Mouse (Mus musculus) G1E (cell line): ENCODE results near the gene Gm32742. TPM values are rescaled to one million over a fixed set of nuclear protein-coding genes. Genes with fewer than 3 reads are reported as not detected.

Source experiments
- ATAC-seq: 2 replicates; pipeline ENCODE4 v1.8.0; 2016; ENCODE audit warnings: mild to moderate bottlenecking; ENCODE audit not compliant: insufficient number of reproducible peaks, poor library complexity, low FRiP score, severe bottlenecking; ENCODE audit errors: extremely low read depth
- DNase-seq: peaks from one replicate; pipeline ENCODE4 v3.0.0; 2012; ENCODE audit warnings: low spot score
- H3K27me3 ChIP-seq: 2 replicates; pipeline ENCODE4 v1.6.1; 2012; ENCODE audit warnings: mild to moderate bottlenecking, low read length, inconsistent platforms; ENCODE audit not compliant: insufficient read depth
- H3K36me3 ChIP-seq: replicated peaks from 2 replicates; pipeline ENCODE3; 2012; ENCODE audit warnings: mild to moderate bottlenecking, inconsistent platforms
- H3K4me1 ChIP-seq: 2 replicates; pipeline ENCODE4 v1.6.1; 2012; ENCODE audit warnings: low read depth, low read length, inconsistent platforms, mixed read lengths; ENCODE audit not compliant: insufficient read depth
- H3K4me3 ChIP-seq: 2 replicates; pipeline ENCODE4 v1.5.1; 2012; ENCODE audit warnings: low read depth, mild to moderate bottlenecking, inconsistent platforms, low read length, moderate library complexity, mixed read lengths
- H3K9me3 ChIP-seq: replicated peaks from 2 replicates; pipeline ENCODE4 v1.6.1; 2012; ENCODE audit warnings: inconsistent platforms
- CTCF ChIP-seq: IDR thresholded peaks from 2 replicates; pipeline ENCODE4 v1.5.1; 2012; ENCODE audit warnings: low read depth, low read length, inconsistent platforms, mixed read lengths
- GATA1 ChIP-seq: IDR thresholded peaks from 2 replicates; pipeline ENCODE4 v1.6.1; 2012; ENCODE audit warnings: borderline replicate concordance, low read length, inconsistent platforms, mixed read lengths
- GATA2 ChIP-seq: IDR thresholded peaks from 2 replicates; pipeline ENCODE4 v1.6.1; 2012; ENCODE audit warnings: low read depth, low read length, inconsistent platforms, borderline replicate concordance
- POLR2AphosphoS5 ChIP-seq: IDR thresholded peaks from 2 replicates; pipeline ENCODE4 v1.6.1; 2012; ENCODE audit warnings: low read depth, low read length, inconsistent platforms; ENCODE audit not compliant: insufficient replicate concordance
- TAL1 ChIP-seq: conservative IDR thresholded peaks from 2 replicates; pipeline ENCODE4 v1.6.1; 2012; ENCODE audit warnings: low read depth, low read length, inconsistent platforms, mixed read lengths
- polyA plus RNA-seq: library from polyadenylated mRNA; stranded (reverse); fragments of >175 nt; gene quantifications from 2 replicates; pipeline ENCODE4 v1.2.3, GENCODE M21; 2012
- total RNA-seq, 2 experiments: library from RNA; stranded (forward) in 1 of 2; stranded (reverse) in 1 of 2; fragments of 200-1000 nt in 1 of 2; fragments of >200 nt in 1 of 2; fragmentation: Nextera tagmentation in 1 of 2; gene quantifications; 2 replicates each; pipeline ENCODE4 v1.2.3; 2014 to 2017

The Gm32742 gene
- total and polyA plus RNA-seq, 3 experiments, result 0.11 to 0.15 (median 0.13) TPM

DNA sequence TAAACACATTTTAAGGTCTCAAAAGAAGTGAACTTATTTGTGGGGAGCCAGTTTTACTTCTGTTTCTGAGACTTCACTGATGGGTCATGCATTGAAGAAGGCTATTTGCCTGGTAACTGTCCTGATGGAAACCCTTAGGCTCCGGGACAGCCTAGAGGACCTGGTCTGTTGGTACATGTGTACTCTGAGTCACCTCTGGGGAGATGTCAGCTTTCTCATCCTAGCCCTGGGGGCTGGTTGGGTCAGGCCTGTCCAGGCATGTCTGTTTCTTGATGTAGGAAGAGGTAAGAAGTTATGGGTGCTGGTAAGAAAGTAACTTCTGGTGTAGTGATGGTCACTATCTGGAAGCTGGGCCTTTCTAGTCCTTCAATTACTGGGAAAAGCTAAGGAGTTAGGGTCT, 10.4 kb upstream of the Gm32742 start:
- Histone ChIP-seq H3K36me3 (no peaks in the 10 kb centered on the region), H3K4me1 (peaks cover 7% of the 10 kb centered on the region), H3K9me3 (no peaks in the 10 kb centered on the region), H3K27me3 (peaks cover 7% of the 10 kb centered on the region), H3K4me3 (no peak overlapping the region)
- ATAC-seq (no peak), DNase-seq (no peak)
- no peak for TF ChIP-seq POLR2AphosphoS5
- TF ChIP-seq TAL1, result no peak
- TF ChIP-seq GATA2, result no peak
- no peak for TF ChIP-seq CTCF
- TF ChIP-seq GATA1, result no peak

- H3K27me3 ChIP-seq, result peaks cover 5% of the 10 kb centered on the region
- no peak overlapping the region for H3K4me3 ChIP-seq
- no peaks in the 10 kb centered on the region for H3K36me3 ChIP-seq
- peaks cover 7% of the 10 kb centered on the region for H3K4me1 ChIP-seq
- DNase-seq, result peak; percentile 22
- H3K9me3 ChIP-seq, result no peaks in the 10 kb centered on the region
- TF ChIP-seq GATA1 (no peak), TAL1 (no peak), GATA2 (no peak), CTCF (no peak), POLR2AphosphoS5 (no peak)
- peak; percentile 54 for ATAC-seq
Observed at GRCm38 (mm10) chr9:51174890-51175464, 9.7 kb upstream of the Gm32742 start.

GRCm38 (mm10) chr9:51170298-51170697, 5.0 kb upstream of the Gm32742 start:
- TF ChIP-seq CTCF (no peak), POLR2AphosphoS5 (no peak), TAL1 (no peak), GATA2 (no peak), GATA1 (no peak)
- DNase-seq (no peak), ATAC-seq (no peak)
- Histone ChIP-seq H3K9me3 (no peaks in the 10 kb centered on the region), H3K4me1 (peaks cover 10% of the 10 kb centered on the region), H3K27me3 (peaks cover 12% of the 10 kb centered on the region; the same call in 1 of the 2 replicates), H3K36me3 (no peaks in the 10 kb centered on the region), H3K4me3 (no peak overlapping the region)

GRCm38 (mm10) chr9:51169133-51169532, 3.8 kb upstream of the Gm32742 start:
- no peaks in the 10 kb centered on the region for H3K9me3 ChIP-seq
- H3K36me3 ChIP-seq, result no peaks in the 10 kb centered on the region
- no peak for ATAC-seq
- H3K27me3 ChIP-seq, result peaks cover 12% of the 10 kb centered on the region; the same call in 1 of the 2 replicates
- H3K4me1 ChIP-seq, result peaks cover 9% of the 10 kb centered on the region
- H3K4me3 ChIP-seq, result no peak overlapping the region
- TF ChIP-seq GATA1 (no peak), POLR2AphosphoS5 (no peak), CTCF (no peak), TAL1 (no peak), GATA2 (no peak)
- DNase-seq, result no peak

GRCm38 (mm10) chr9:51168698-51169097, 3.4 kb upstream of the Gm32742 start:
- no peak for DNase-seq
- Histone ChIP-seq H3K4me1 (peaks cover 9% of the 10 kb centered on the region), H3K4me3 (no peak overlapping the region), H3K9me3 (no peaks in the 10 kb centered on the region), H3K36me3 (no peaks in the 10 kb centered on the region), H3K27me3 (peaks cover 12% of the 10 kb centered on the region; the same call in 1 of the 2 replicates)
- no peak for TF ChIP-seq POLR2AphosphoS5
- no peak for TF ChIP-seq TAL1
- no peak for TF ChIP-seq CTCF
- TF ChIP-seq GATA2, result no peak
- no peak for TF ChIP-seq GATA1
- ATAC-seq, result no peak

GRCm38 (mm10) chr9:51167954-51168353, 2.6 kb upstream of the Gm32742 start:
- Histone ChIP-seq H3K4me3 (no peak overlapping the region; the same call in 1 of the 2 replicates), H3K4me1 (peaks cover 9% of the 10 kb centered on the region), H3K9me3 (no peaks in the 10 kb centered on the region), H3K36me3 (no peaks in the 10 kb centered on the region), H3K27me3 (peaks cover 12% of the 10 kb centered on the region; the same call in 1 of the 2 replicates)
- ATAC-seq (no peak), DNase-seq (no peak)
- no peak for TF ChIP-seq POLR2AphosphoS5
- TF ChIP-seq GATA2, result no peak
- no peak for TF ChIP-seq CTCF
- TF ChIP-seq GATA1, result no peak
- TF ChIP-seq TAL1, result no peak
